Mouse (Mus musculus): ENCODE results near the gene Rps19. TPM values are rescaled to one million over a fixed set of nuclear protein-coding genes. Genes with fewer than 3 reads are reported as not detected.

Rps19 gene
- total RNA-seq, 2 experiments from 2014 or later: 204 to 634 TPM

DNA sequence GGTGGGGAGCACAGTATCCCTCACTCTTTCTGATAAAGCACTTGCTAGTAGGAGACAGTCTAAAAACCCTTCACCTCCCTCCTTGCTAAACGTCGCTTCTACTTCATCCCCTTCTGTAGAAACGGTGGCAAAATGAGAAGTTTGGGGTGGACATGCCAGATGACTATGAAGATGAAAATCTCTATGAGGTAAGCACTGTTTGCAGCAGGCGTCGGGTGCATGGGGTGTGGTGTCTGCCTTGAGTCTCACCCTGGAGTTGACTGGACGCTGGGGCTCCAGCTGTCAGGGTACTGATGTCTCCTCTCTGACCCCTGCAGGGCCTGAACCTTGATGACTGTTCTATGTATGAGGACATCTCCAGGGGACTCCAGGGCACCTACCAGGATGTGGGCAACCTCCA is 16.9 kb downstream of the Rps19 start:
- no peak for ATAC-seq (replicated peaks; ENCODE audit: low FRiP score, poor library complexity, severe bottlenecking)

DNA sequence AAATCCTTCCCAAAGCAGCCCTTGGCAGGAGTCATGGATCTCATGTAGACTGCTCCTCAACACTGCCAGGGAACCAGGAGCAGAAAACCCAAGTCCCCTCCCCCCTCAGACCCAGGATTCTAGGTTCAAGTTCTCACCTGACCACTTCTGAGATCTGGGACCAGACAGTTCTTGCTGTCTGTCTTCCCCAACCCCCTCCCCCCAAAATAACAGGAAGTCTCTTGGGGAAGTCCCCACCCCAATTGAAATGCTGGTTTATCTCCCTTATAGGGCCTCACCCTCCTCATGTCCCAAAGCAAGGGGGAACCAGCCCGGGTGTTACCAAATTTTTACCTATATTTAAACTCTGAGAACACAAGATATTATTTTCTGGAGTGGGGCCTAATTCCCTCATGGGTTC is 17.7 kb downstream of the Rps19 start:
- no peak for ATAC-seq (replicated peaks; ENCODE audit: low FRiP score, poor library complexity, severe bottlenecking)

GRCm38 (mm10) chr7:24902264-24902629 is 18.1 kb downstream of the Rps19 start:
- no peak for ATAC-seq (replicated peaks; ENCODE audit: low FRiP score, poor library complexity, severe bottlenecking)

GRCm38 (mm10) chr7:24902630-24903443 is 18.7 kb downstream of the Rps19 start, which contains the start of gene Arhgef1:
Gene Arhgef1 (plus strand): TSS chr7:24902912.
- peak; percentile 56 for ATAC-seq (replicated peaks; ENCODE audit: low FRiP score, poor library complexity, severe bottlenecking)

- no peak for ATAC-seq (replicated peaks; ENCODE audit: low FRiP score, poor library complexity, severe bottlenecking)
These were observed 19.3 kb downstream of the Rps19 start for GRCm38 (mm10) chr7:24903444-24903825.

- peak; percentile 89 for ATAC-seq (replicated peaks; ENCODE audit: low FRiP score, poor library complexity, severe bottlenecking)
These were observed 19.9 kb downstream of the Rps19 start for GRCm38 (mm10) chr7:24904070-24904483.

DNA sequence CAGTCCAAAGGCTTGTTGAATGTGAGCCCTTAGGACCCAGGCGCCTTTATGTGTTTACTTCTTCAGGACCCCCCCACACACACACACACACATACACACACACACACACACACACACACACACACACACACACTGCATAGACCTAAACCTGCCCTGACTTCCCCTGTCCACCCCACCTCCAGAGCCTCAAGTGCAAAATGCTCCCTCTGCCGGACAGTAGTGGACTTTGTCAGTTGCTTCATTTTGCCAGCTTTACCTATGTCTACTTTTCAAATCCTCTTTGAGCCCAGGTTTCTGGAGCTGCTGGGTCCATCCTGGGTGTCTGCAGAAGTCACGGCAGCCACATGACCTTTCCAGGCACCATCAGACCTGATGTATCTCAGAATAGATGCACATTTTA is 20.8 kb downstream of the Rps19 start:
- ATAC-seq (replicated peaks; ENCODE audit: low FRiP score, poor library complexity, severe bottlenecking): peak; percentile 69

DNA sequence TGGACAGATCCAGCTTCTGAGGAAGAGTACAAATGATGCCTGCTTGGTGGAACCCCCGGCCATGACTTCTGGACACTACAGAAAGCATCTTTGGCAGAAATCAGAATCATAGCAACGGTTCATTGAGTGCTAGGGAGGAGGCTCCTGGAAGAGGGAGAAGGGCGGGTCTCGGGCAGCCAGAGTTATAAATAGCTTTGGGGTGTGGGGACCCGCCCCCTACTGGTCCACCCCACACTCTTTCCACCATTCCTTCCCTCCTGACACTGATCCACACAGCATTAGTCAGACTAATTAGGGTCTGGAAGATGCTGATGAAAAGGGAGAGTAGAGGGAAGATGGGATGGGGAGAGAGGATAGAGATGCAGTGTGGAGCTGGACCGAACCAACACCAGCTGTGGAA is 22.4 kb downstream of the Rps19 start:
- no peak for ATAC-seq (replicated peaks; ENCODE audit: low FRiP score, poor library complexity, severe bottlenecking)

DNA sequence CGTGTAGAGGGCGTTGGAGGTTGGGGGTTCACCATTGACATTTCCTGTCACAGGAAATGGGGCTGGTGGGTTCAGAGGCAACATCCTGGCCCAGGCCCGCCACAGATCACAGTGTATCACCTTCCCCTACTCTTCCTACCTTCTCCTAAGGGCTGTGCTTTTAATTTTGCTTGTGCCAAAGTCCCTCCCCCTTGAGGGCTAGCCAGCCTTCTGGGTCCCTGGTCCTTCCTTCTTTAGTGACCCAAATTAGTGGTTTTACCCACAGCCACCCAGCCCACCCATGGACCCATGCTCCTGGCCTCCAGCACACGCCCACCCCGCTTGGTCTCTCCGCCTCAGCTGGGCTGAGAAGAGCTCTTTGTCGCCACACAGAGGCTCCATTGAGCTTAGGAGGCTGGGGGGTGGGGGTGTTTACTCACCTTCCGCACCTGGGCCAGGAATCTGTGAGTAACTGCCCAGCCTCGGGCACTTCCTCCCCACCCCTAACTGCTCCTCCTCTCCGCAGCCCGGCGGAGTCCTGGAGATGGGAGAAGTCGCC is 23.1 kb downstream of the Rps19 start:
- ATAC-seq (replicated peaks; ENCODE audit: low FRiP score, poor library complexity, severe bottlenecking): no peak

- ATAC-seq (replicated peaks; ENCODE audit: low FRiP score, poor library complexity, severe bottlenecking): no peak
These were observed 28.3 kb downstream of the Rps19 start for GRCm38 (mm10) chr7:24912480-24912879.

- ATAC-seq (replicated peaks; ENCODE audit: low FRiP score, poor library complexity, severe bottlenecking): no peak
These were observed 34.7 kb downstream of the Rps19 start for GRCm38 (mm10) chr7:24918763-24919323.

DNA sequence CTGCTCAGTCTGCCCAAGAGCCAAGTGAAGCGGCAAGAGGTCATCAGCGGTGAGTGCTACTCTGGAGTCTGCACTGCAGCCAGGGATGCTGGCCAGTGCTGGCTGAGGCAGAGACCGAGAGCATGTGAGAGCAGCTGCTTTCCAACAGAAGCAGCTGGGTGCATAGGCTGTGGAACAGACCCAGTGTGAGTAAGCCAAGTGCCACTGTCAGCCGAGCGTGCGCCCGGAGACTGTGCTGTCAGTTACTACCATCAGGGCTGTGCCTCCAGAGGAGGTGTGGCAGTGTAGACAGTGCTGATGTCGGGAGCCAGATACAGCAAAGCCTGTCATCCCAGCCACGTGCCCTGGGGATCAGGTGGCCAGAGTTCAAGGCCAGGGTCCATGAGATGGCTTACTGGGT is 35.6 kb downstream of the Rps19 start:
- ATAC-seq (replicated peaks; ENCODE audit: low FRiP score, poor library complexity, severe bottlenecking): no peak

- no peak for ATAC-seq (replicated peaks; ENCODE audit: low FRiP score, poor library complexity, severe bottlenecking)
These were observed 46.3 kb downstream of the Rps19 start for GRCm38 (mm10) chr7:24930475-24930874.

DNA sequence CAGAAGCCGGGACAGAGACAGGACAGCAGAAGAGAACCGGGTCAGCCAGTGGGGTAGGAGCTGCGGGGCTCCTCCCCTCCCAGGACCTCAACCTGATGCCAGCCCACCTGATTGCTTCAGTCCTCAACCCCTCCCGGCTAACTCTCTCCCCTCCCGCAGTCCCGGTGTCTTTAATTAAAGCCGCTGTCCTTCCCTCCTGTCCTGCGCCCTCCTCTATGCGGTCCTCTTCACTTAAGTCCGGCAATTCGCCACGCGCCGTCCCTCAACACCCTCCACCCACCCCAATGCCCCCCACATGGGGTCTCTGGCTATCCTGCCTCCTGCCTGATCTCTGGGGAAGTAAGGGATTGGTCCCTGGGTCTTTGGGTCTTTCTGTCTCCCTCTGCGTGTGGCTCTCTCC is 47.5 kb downstream of the Rps19 start:
- no peak for ATAC-seq (replicated peaks; ENCODE audit: low FRiP score, poor library complexity, severe bottlenecking)

Other genes starting within 250 kb of the Rps19 start
- gene Lypd3, start 247.8 kb upstream of the Rps19 start, total RNA-seq (2015; ENCODE audit: low replicate concordance): not detected in 2 replicates
- gene Lypd3, start 247.8 kb upstream of the Rps19 start, total RNA-seq (2017; ENCODE audit: low replicate concordance): not detected in 2 replicates
- not detected in 2 replicates for gene Tex101, start 207.7 kb upstream of the Rps19 start, total RNA-seq (2015; ENCODE audit: low replicate concordance)
- not detected in 2 replicates for gene Tex101, start 207.7 kb upstream of the Rps19 start, total RNA-seq (2017; ENCODE audit: low replicate concordance)
- not detected in 2 replicates for gene BC049730, start 175.1 kb upstream of the Rps19 start, total RNA-seq (2015; ENCODE audit: low replicate concordance)
- gene BC049730, start 175.1 kb upstream of the Rps19 start, total RNA-seq (2017; ENCODE audit: low replicate concordance): not detected in 2 replicates
- not detected in 2 replicates for gene Gm4763, start 157.5 kb upstream of the Rps19 start, total RNA-seq (2015; ENCODE audit: low replicate concordance)
- gene Gm4763, start 157.5 kb upstream of the Rps19 start, total RNA-seq (2017; ENCODE audit: low replicate concordance): not detected in 2 replicates
- gene Cd177, start 124.1 kb upstream of the Rps19 start, total RNA-seq (2015; ENCODE audit: low replicate concordance): 66.3 and 90.3 TPM in 2 replicates
- 93.1 and 113 TPM in 2 replicates for gene Cd177, start 124.1 kb upstream of the Rps19 start, total RNA-seq (2017; ENCODE audit: low replicate concordance)
- gene Ceacam10, start 107.2 kb upstream of the Rps19 start, total RNA-seq (2015; ENCODE audit: low replicate concordance): 5.4 and 9.2 TPM in 2 replicates
- gene Ceacam10, start 107.2 kb upstream of the Rps19 start, total RNA-seq (2017; ENCODE audit: low replicate concordance): 3.9 and 9.7 TPM in 2 replicates
- gene Gm9844, start 22.2 kb upstream of the Rps19 start, total RNA-seq (2015; ENCODE audit: low replicate concordance): not detected in 2 replicates
- gene Gm9844, start 22.2 kb upstream of the Rps19 start, total RNA-seq (2017; ENCODE audit: low replicate concordance): 1.4 TPM in 1 of 2 replicates, not detected in the other
- not detected in 2 replicates for gene Lypd4, start 14.4 kb upstream of the Rps19 start, total RNA-seq (2015; ENCODE audit: low replicate concordance)
- not detected in 2 replicates for gene Lypd4, start 14.4 kb upstream of the Rps19 start, total RNA-seq (2017; ENCODE audit: low replicate concordance)
- gene Dmrtc2, start 14.3 kb upstream of the Rps19 start, total RNA-seq (2015; ENCODE audit: low replicate concordance): not detected in 2 replicates
- not detected in 2 replicates for gene Dmrtc2, start 14.3 kb upstream of the Rps19 start, total RNA-seq (2017; ENCODE audit: low replicate concordance)
- 0.84 and 0.96 TPM in 2 replicates for gene Cd79a, start 13.0 kb downstream of the Rps19 start, total RNA-seq (2015; ENCODE audit: low replicate concordance)
- gene Cd79a, start 13.0 kb downstream of the Rps19 start, total RNA-seq (2017; ENCODE audit: low replicate concordance): 0.43 TPM in 1 of 2 replicates, not detected in the other
- 39.7 and 42.3 TPM in 2 replicates for gene Arhgef1, start 18.5 kb downstream of the Rps19 start, total RNA-seq (2015; ENCODE audit: low replicate concordance)
- 25.0 and 31.2 TPM in 2 replicates for gene Arhgef1, start 18.5 kb downstream of the Rps19 start, total RNA-seq (2017; ENCODE audit: low replicate concordance)
- not detected in 2 replicates for gene Gm4881, start 60.1 kb downstream of the Rps19 start, total RNA-seq (2015; ENCODE audit: low replicate concordance)
- not detected in 2 replicates for gene Gm4881, start 60.1 kb downstream of the Rps19 start, total RNA-seq (2017; ENCODE audit: low replicate concordance)
- 11.7 and 35.0 TPM in 2 replicates for gene Rabac1, start 88.4 kb downstream of the Rps19 start, total RNA-seq (2015; ENCODE audit: low replicate concordance)
- gene Rabac1, start 88.4 kb downstream of the Rps19 start, total RNA-seq (2017; ENCODE audit: low replicate concordance): 11.0 and 11.3 TPM in 2 replicates
- 11.5 and 14.6 TPM in 2 replicates for gene Atp1a3, start 121.6 kb downstream of the Rps19 start, total RNA-seq (2015; ENCODE audit: low replicate concordance)
- gene Atp1a3, start 121.6 kb downstream of the Rps19 start, total RNA-seq (2017; ENCODE audit: low replicate concordance): 3.8 and 4.9 TPM in 2 replicates
- 4.0 and 8.1 TPM in 2 replicates for gene Grik5, start 188.0 kb downstream of the Rps19 start, total RNA-seq (2015; ENCODE audit: low replicate concordance)
- gene Grik5, start 188.0 kb downstream of the Rps19 start, total RNA-seq (2017; ENCODE audit: low replicate concordance): 6.6 and 14.4 TPM in 2 replicates
- 1.9 and 2.7 TPM in 2 replicates for gene Zfp574, start 188.2 kb downstream of the Rps19 start, total RNA-seq (2015; ENCODE audit: low replicate concordance)
- 2.0 and 2.1 TPM in 2 replicates for gene Zfp574, start 188.2 kb downstream of the Rps19 start, total RNA-seq (2017; ENCODE audit: low replicate concordance)

Measured in erythroblast, adult 5-6 weeks (primary cell).